Mouse (Mus musculus) cortical plate, adult 2 months (tissue): ENCODE data around the gene Pcyt2. TPM values are rescaled to one million over a fixed set of nuclear protein-coding genes. Genes with fewer than 3 reads are reported as not detected.

Source experiments
- H3K27ac ChIP-seq: fragments of 200-500 bp; 2 replicates; pipeline ENCODE4 v1.5.1; 2012; ENCODE audit warnings: low read length, control low read depth, inconsistent platforms; ENCODE audit not compliant: insufficient read depth
- H3K4me1 ChIP-seq: fragments of 200-500 bp; 2 replicates; pipeline ENCODE4 v1.6.1; 2011; ENCODE audit warnings: low read length; ENCODE audit not compliant: control insufficient read depth, insufficient read depth
- H3K4me3 ChIP-seq: fragments of 200-500 bp; 2 replicates; pipeline ENCODE4 v1.5.1; 2011; ENCODE audit warnings: mild to moderate bottlenecking, low read length, control low read depth; ENCODE audit not compliant: insufficient read depth
- CTCF ChIP-seq: fragments of 200-500 bp; IDR thresholded peaks from 2 replicates; pipeline ENCODE4 v1.5.1; 2011; ENCODE audit warnings: mild to moderate bottlenecking, control low read depth, low read length; ENCODE audit not compliant: insufficient read depth; ENCODE audit errors: extremely low read depth
- POLR2A ChIP-seq: fragments of 200-500 bp; IDR thresholded peaks from 2 replicates; pipeline ENCODE4 v1.6.1; 2011; ENCODE audit warnings: mild to moderate bottlenecking, low read length, control low read depth; ENCODE audit not compliant: insufficient read depth; ENCODE audit errors: extremely low read depth
- polyA plus RNA-seq: library from polyadenylated mRNA; depleted of rRNA; stranded (reverse); fragments of >200 nt; gene quantifications from 2 replicates; pipeline ENCODE4 v1.2.3, GENCODE M21; 2012

Gene Pcyt2
- polyA plus RNA-seq, 1 experiment, result 281 TPM

- Histone ChIP-seq H3K4me3 (no peak overlapping the region), H3K4me1 (peaks cover 3% of the 10 kb centered on the region; the same call in 1 of the 2 replicates), H3K27ac (no peak overlapping the region)
- TF ChIP-seq CTCF (no peak), POLR2A (no peak)
Observed at GRCm38 (mm10) chr11:120578024-120578693, 39.6 kb downstream of the Pcyt2 start.

- TF ChIP-seq POLR2A (no peak), CTCF (peak; percentile 28; the same call in 1 of the 2 replicates)
Observed at GRCm38 (mm10) chr11:120577211-120578023, 40.3 kb downstream of the Pcyt2 start.

GRCm38 (mm10) chr11:120576365-120576981 is 41.3 kb downstream of the Pcyt2 start:
- TF ChIP-seq CTCF (no peak), POLR2A (no peak)
- H3K4me3 ChIP-seq, result no peak overlapping the region
- H3K4me1 ChIP-seq, result peaks cover 5% of the 10 kb centered on the region; the same call in 1 of the 2 replicates
- H3K27ac ChIP-seq, result no peak overlapping the region

More at GRCm38 (mm10) chr11:120577211-120578023, 40.3 kb downstream of the Pcyt2 start:
- Histone ChIP-seq H3K4me1 (peaks cover 3% of the 10 kb centered on the region; the same call in 1 of the 2 replicates), H3K4me3 (no peak overlapping the region), H3K27ac (no peak overlapping the region)

GRCm38 (mm10) chr11:120575940-120576339 is 41.8 kb downstream of the Pcyt2 start:
- no peak for TF ChIP-seq CTCF
- TF ChIP-seq POLR2A, result no peak
- Histone ChIP-seq H3K27ac (no peak overlapping the region), H3K4me1 (peaks cover 8% of the 10 kb centered on the region; the same call in 1 of the 2 replicates), H3K4me3 (no peak overlapping the region)

GRCm38 (mm10) chr11:120575046-120575445 is 42.7 kb downstream of the Pcyt2 start:
- no peak for TF ChIP-seq CTCF
- no peak for TF ChIP-seq POLR2A
- Histone ChIP-seq H3K27ac (no peak overlapping the region), H3K4me3 (no peak overlapping the region), H3K4me1 (peaks cover 6% of the 10 kb centered on the region; the same call in 1 of the 2 replicates)

GRCm38 (mm10) chr11:120574278-120574600 is 43.5 kb downstream of the Pcyt2 start:
- TF ChIP-seq CTCF, result no peak
- TF ChIP-seq POLR2A, result no peak
- no peak overlapping the region for H3K27ac ChIP-seq
- H3K4me1 ChIP-seq, result peaks cover 6% of the 10 kb centered on the region; the same call in 1 of the 2 replicates
- no peak overlapping the region; the same call in 1 of the 2 replicates for H3K4me3 ChIP-seq

GRCm38 (mm10) chr11:120573585-120574277 is 44.0 kb downstream of the Pcyt2 start:
- no peak for TF ChIP-seq POLR2A
- TF ChIP-seq CTCF, result no peak
- peak overlapping the region; percentile 68 for H3K27ac ChIP-seq
- peaks cover 6% of the 10 kb centered on the region; the same call in 1 of the 2 replicates for H3K4me1 ChIP-seq
- peak overlapping the region; percentile 87 for H3K4me3 ChIP-seq

- peaks cover 6% of the 10 kb centered on the region; the same call in 1 of the 2 replicates for H3K4me1 ChIP-seq
- TF ChIP-seq POLR2A (peak; percentile 94), CTCF (no peak)
- peak within 1 kb of the TSS; percentile 87 for H3K4me3 ChIP-seq
- peak within 1 kb of the TSS; percentile 68 for H3K27ac ChIP-seq
Observed at GRCm38 (mm10) chr11:120572752-120573584, 44.8 kb downstream of the Pcyt2 start, which contains the start of gene P4hb. P4hb (minus strand) TSS chr11:120573253.
